21 mouse cellular contexts compared by ENCODE assay signal in the genomic region with DNA sequence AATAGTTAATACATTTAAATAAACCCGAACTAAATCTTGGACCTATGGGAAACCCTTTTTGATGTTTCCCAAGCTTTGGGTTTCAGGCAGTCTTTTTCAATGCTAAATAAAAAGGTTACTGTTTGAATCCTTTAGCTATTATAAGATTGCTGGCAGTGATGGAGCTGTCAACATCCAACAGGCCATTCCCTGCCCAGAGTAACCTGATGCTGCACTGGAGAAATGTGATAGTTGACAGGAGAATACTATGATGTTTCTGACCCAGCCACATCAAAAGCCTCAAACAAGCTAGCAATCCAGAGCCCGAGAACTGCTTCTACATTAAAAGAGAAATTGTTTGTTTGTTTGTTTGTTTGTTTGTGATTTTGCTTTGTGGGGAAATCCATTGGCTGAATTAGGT.
"Had no signal": no experiment of that assay in that cellular context is flagged by ENCODE, and none has a peak within 500 bp of the region (broad histone marks: within the 10 kb centered on the region; RNA-seq: fewer than 3 reads in every experiment).

No protein-coding gene starts in this region.

- H3K9ac ChIP-seq: limb, embryonic 13.5 days; liver, embryonic 12.5 days; liver, embryonic 15.5 days; lung, embryonic 15.5 days; midbrain, embryonic 15.5 days; neural tube, embryonic 12.5 days; neural tube, embryonic 15.5 days had no signal

- H3K27me3 ChIP-seq: limb, embryonic 13.5 days; liver, embryonic 12.5 days; liver, embryonic 15.5 days; lung, embryonic 15.5 days; megakaryocyte, embryonic 14.5 days; midbrain, embryonic 15.5 days; neural tube, embryonic 12.5 days; neural tube, embryonic 15.5 days had no signal

- H3K4me3 ChIP-seq: limb, embryonic 10.5 days; limb, embryonic 13.5 days; liver, embryonic 12.5 days; liver, embryonic 15.5 days; lung, embryonic 15.5 days; megakaryocyte, embryonic 14.5 days; midbrain, embryonic 10.5 days; midbrain, embryonic 15.5 days; neural tube, embryonic 12.5 days; neural tube, embryonic 15.5 days had no signal

- H3K36me3 ChIP-seq: limb, embryonic 10.5 days; limb, embryonic 13.5 days; liver, embryonic 12.5 days; liver, embryonic 15.5 days; lung, embryonic 15.5 days; midbrain, embryonic 10.5 days; midbrain, embryonic 15.5 days; neural tube, embryonic 12.5 days; neural tube, embryonic 15.5 days had no signal

- H3K9me3 ChIP-seq: limb, embryonic 10.5 days; limb, embryonic 13.5 days; liver, embryonic 12.5 days; liver, embryonic 15.5 days; lung, embryonic 15.5 days; megakaryocyte, embryonic 14.5 days; midbrain, embryonic 10.5 days; midbrain, embryonic 15.5 days; neural tube, embryonic 12.5 days; neural tube, embryonic 15.5 days had no signal

- ATAC-seq: liver, embryonic 12.5 days; midbrain, embryonic 15.5 days had no signal

- H3K4me2 ChIP-seq: limb, embryonic 13.5 days; liver, embryonic 12.5 days; liver, embryonic 15.5 days; lung, embryonic 15.5 days; midbrain, embryonic 15.5 days; neural tube, embryonic 12.5 days; neural tube, embryonic 15.5 days had no signal

- H3K4me1 ChIP-seq: limb, embryonic 10.5 days; liver, embryonic 12.5 days; liver, embryonic 15.5 days; lung, embryonic 15.5 days; megakaryocyte, embryonic 14.5 days; midbrain, embryonic 10.5 days; midbrain, embryonic 15.5 days; neural tube, embryonic 12.5 days had no signal

- DNase-seq: kidney, adult 9 months; kidney, postnatal 14 days; kidney, postnatal 4 days; liver; lung, adult 18-20 months; lung, postnatal 10 days; lung, postnatal 36 days; retina, postnatal 1 day; right cerebral cortex, postnatal 25 days; thymus, adult 18-20 months; thymus, postnatal 36 days had no signal

- H3K27ac ChIP-seq: limb, embryonic 10.5 days; limb, embryonic 13.5 days; liver, embryonic 12.5 days; liver, embryonic 15.5 days; lung, embryonic 15.5 days; midbrain, embryonic 10.5 days; midbrain, embryonic 15.5 days; neural tube, embryonic 12.5 days; neural tube, embryonic 15.5 days had no signal
